Mouse (Mus musculus): ENCODE measurements around the gene Fyn. TPM values are rescaled to one million over a fixed set of nuclear protein-coding genes. Genes with fewer than 3 reads are reported as not detected.

The Fyn gene
- polyA plus RNA-seq (2016; fragmentation: Nextera tagmentation; extraction: Ambion mirVana): 24.3 and 28.9 TPM in 2 replicates

DNA sequence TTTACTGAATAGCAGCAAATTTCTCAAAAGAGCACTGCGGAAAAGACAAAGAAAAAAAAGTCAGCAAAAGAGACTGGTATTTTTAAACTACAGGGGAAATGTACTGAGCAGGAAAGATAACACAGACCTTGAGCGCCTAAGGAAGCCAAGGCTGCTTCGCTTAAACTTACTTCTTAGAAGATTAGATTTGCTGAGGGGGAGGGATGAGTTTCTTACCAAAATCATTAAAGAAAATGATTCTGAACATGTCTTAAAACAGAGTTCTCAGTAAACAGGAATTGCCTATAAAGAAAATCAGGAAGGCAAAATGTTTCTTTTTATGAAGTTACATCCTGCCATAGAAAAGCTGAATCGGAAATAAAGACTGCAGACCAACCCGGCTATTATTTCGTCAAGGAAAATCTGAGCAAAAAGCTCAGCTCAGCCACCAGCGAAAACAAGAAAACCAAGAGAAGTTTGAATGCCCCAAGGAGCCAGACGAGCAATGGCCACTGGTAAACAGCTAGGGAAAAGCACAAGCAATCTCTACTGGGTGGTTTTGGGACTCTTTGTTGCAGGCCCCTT lies at the start of gene Fyn:
Gene Fyn (plus strand): TSS at position 284 of the 564 bp plus-strand sequence.
- no peaks in the 10 kb centered on the region for H3K36me3 ChIP-seq
- no peak for DNase-seq (ENCODE audit: low spot score)
- 45% methylated on average over 8 of the region's 8 CpGs for WGBS
- peak within 1 kb of the TSS; percentile 92 for H3K4me3 ChIP-seq
- H3K4me1 ChIP-seq: peaks cover 40% of the 10 kb centered on the region
- peaks cover 21% of the 10 kb centered on the region for H3K27me3 ChIP-seq (ENCODE audit: low read depth, poor library complexity, severe bottlenecking)
- H3K27ac ChIP-seq (replicated peaks): peak within 1 kb of the TSS; percentile 98
- no peaks in the 10 kb centered on the region for H3K9me3 ChIP-seq (replicated peaks)

GRCm38 (mm10) chr10:39320798-39321622 lies 47.6 kb upstream of the Fyn start:
- 83% methylated on average over 17 of the region's 17 CpGs for WGBS
- no peaks in the 10 kb centered on the region for H3K36me3 ChIP-seq
- H3K4me3 ChIP-seq: no peak overlapping the region
- peak; percentile 24 for DNase-seq (ENCODE audit: low spot score)
- H3K27ac ChIP-seq (replicated peaks): no peak overlapping the region
- no peaks in the 10 kb centered on the region for H3K9me3 ChIP-seq (replicated peaks)
- H3K27me3 ChIP-seq (ENCODE audit: low read depth, poor library complexity, severe bottlenecking): no peaks in the 10 kb centered on the region
- peaks cover 8% of the 10 kb centered on the region; the same call in 1 of the 2 replicates for H3K4me1 ChIP-seq

DNA sequence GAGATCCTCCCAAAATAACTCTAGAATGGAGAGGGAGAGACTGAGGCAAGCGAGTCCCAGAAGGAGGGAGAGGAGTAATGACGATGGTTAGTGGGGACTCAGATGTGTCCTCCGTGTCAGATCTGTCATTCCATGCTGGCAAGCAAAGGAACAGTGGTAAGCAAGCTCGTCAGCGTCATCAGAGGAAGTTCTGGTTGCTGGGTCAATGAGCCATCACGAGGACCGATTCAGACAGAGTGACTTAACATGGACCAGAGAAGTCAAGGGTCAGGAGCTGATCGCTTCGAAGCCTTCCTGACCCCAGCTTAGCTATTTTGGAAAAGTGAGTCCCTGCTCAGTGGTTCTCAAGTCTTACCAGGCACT lies 47.1 kb upstream of the Fyn start:
- WGBS: 88% methylated on average over 9 of the region's 9 CpGs

GRCm38 (mm10) chr10:39322143-39322542 lies 46.5 kb upstream of the Fyn start:
- no peak for DNase-seq (ENCODE audit: low spot score)

More for the DNA sequence above, 47.1 kb upstream of the Fyn start:
- no peaks in the 10 kb centered on the region for H3K9me3 ChIP-seq (replicated peaks)
- no peaks in the 10 kb centered on the region for H3K27me3 ChIP-seq (ENCODE audit: low read depth, poor library complexity, severe bottlenecking)
- H3K36me3 ChIP-seq: no peaks in the 10 kb centered on the region
- H3K4me3 ChIP-seq: no peak overlapping the region
- no peak for DNase-seq (ENCODE audit: low spot score)
- H3K27ac ChIP-seq (replicated peaks): no peak overlapping the region
- H3K4me1 ChIP-seq: peaks cover 8% of the 10 kb centered on the region; the same call in 1 of the 2 replicates

GRCm38 (mm10) chr10:39324291-39324690 lies 44.4 kb upstream of the Fyn start:
- H3K27ac ChIP-seq (replicated peaks): no peak overlapping the region
- no peak for DNase-seq (ENCODE audit: low spot score)
- no peaks in the 10 kb centered on the region for H3K36me3 ChIP-seq
- peaks cover 8% of the 10 kb centered on the region; the same call in 1 of the 2 replicates for H3K4me1 ChIP-seq
- WGBS: 94% methylated on average over 2 of the region's 2 CpGs
- H3K27me3 ChIP-seq (ENCODE audit: low read depth, poor library complexity, severe bottlenecking): no peaks in the 10 kb centered on the region
- H3K9me3 ChIP-seq (replicated peaks): no peaks in the 10 kb centered on the region
- H3K4me3 ChIP-seq: no peak overlapping the region

More at GRCm38 (mm10) chr10:39322143-39322542, 46.5 kb upstream of the Fyn start:
- no peak overlapping the region for H3K4me3 ChIP-seq
- 90% methylated on average over 4 of the region's 4 CpGs for WGBS
- H3K4me1 ChIP-seq: peaks cover 8% of the 10 kb centered on the region; the same call in 1 of the 2 replicates
- no peaks in the 10 kb centered on the region for H3K27me3 ChIP-seq (ENCODE audit: low read depth, poor library complexity, severe bottlenecking)
- H3K27ac ChIP-seq (replicated peaks): no peak overlapping the region
- no peaks in the 10 kb centered on the region for H3K9me3 ChIP-seq (replicated peaks)
- no peaks in the 10 kb centered on the region for H3K36me3 ChIP-seq

GRCm38 (mm10) chr10:39328661-39329060 lies 40.0 kb upstream of the Fyn start:
- DNase-seq (ENCODE audit: low spot score): no peak
- Histone ChIP-seq H3K9me3 (replicated peaks) (peaks cover 12% of the 10 kb centered on the region; the same call in 1 of the 2 replicates), H3K27ac (replicated peaks) (no peak overlapping the region), H3K27me3 (ENCODE audit: low read depth, poor library complexity, severe bottlenecking) (no peaks in the 10 kb centered on the region), H3K4me3 (no peak overlapping the region), H3K36me3 (no peaks in the 10 kb centered on the region), H3K4me1 (no peaks in the 10 kb centered on the region)
- WGBS: 88% methylated on average over 2 of the region's 2 CpGs

GRCm38 (mm10) chr10:39334320-39334719 lies 34.3 kb upstream of the Fyn start:
- H3K4me3 ChIP-seq: no peak overlapping the region
- WGBS: 76% methylated on average over 3 of the region's 3 CpGs
- no peak for DNase-seq (ENCODE audit: low spot score)
- H3K27ac ChIP-seq (replicated peaks): no peak overlapping the region
- H3K36me3 ChIP-seq: no peaks in the 10 kb centered on the region
- no peaks in the 10 kb centered on the region for H3K4me1 ChIP-seq
- H3K9me3 ChIP-seq (replicated peaks): peaks cover 12% of the 10 kb centered on the region; the same call in 1 of the 2 replicates
- no peaks in the 10 kb centered on the region for H3K27me3 ChIP-seq (ENCODE audit: low read depth, poor library complexity, severe bottlenecking)

DNA sequence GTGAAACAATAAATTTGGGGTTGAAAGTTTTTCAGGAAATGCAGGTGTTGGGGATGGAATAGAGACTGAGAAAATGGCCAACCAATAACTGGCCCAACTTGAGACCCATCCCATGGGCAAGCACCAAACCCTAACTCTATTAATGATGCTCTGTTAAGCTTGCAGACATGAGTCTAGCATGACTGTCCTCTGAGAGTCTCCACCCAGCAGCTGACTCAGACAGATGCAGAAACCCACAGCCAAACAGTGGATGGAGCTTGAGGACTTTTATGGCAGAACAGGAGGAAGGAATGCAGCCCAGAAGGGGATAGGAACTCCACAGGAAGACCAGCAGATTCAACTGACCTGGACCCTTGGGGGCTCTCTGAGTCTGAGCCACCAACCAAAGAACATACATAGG lies 32.8 kb upstream of the Fyn start:
- Histone ChIP-seq H3K27ac (replicated peaks) (no peak overlapping the region), H3K4me3 (no peak overlapping the region), H3K36me3 (no peaks in the 10 kb centered on the region), H3K4me1 (no peaks in the 10 kb centered on the region), H3K27me3 (ENCODE audit: low read depth, poor library complexity, severe bottlenecking) (no peaks in the 10 kb centered on the region), H3K9me3 (replicated peaks) (peaks cover 12% of the 10 kb centered on the region; the same call in 1 of the 2 replicates)
- no peak for DNase-seq (ENCODE audit: low spot score)

DNA sequence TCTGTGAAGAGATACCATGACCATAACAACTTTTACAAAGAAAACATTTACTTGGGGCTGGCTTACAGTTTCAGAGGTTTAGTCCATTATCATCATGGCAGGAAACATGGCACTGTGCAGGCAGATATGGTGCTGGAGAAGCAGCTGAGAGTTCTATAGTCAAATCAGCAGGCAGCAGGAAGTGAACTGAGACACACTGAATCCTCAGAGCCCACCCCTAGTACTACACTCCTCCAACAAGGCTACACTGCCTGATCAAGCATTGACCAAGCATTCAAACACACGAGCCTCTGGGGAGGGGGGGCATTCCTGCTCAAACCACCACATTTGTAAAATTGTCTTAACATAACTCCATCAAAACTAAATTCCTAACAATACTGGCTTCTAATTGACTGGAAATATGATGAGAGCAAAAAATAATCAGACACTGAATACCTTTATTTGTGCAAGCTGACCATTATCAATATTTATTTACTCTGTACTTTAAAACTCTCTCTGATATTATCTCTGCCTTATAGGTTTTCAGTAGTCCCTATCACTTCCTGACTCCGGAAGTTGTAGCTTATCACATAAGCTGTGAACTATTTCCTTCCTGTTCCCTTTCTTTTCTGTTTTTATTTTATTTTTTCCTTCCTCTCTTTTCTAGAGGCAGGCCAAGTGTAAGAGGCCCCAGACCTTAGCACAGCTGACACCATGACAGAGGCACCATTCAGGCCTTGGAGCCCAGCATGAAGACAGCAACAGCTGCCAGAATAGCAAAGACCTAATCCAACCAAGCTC lies 29.3 kb upstream of the Fyn start:
- no peak overlapping the region for H3K4me3 ChIP-seq
- H3K27ac ChIP-seq (replicated peaks): no peak overlapping the region
- WGBS: 73% methylated on average over 2 of the region's 2 CpGs
- H3K27me3 ChIP-seq (ENCODE audit: low read depth, poor library complexity, severe bottlenecking): no peaks in the 10 kb centered on the region
- no peaks in the 10 kb centered on the region for H3K9me3 ChIP-seq (replicated peaks)
- no peaks in the 10 kb centered on the region for H3K36me3 ChIP-seq
- no peak for DNase-seq (ENCODE audit: low spot score)
- no peaks in the 10 kb centered on the region for H3K4me1 ChIP-seq

DNA sequence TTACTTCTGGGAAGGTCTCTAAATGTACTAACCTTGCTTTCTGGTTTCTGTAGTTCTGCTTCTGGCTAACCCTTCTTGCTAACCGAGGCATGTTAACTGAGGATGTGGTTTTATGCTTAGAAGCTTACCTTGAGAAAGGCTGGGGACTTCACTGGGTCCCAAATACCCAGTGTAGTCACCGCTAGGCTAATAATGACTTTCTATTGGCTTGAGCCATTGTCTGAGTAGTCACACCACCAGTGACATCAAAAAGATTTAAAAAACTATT lies 28.8 kb upstream of the Fyn start:
- no peaks in the 10 kb centered on the region for H3K27me3 ChIP-seq (ENCODE audit: low read depth, poor library complexity, severe bottlenecking)
- DNase-seq (ENCODE audit: low spot score): no peak
- no peaks in the 10 kb centered on the region for H3K9me3 ChIP-seq (replicated peaks)
- no peaks in the 10 kb centered on the region for H3K4me1 ChIP-seq
- WGBS: 88% methylated on average over 2 of the region's 2 CpGs
- no peak overlapping the region for H3K27ac ChIP-seq (replicated peaks)
- H3K4me3 ChIP-seq: no peak overlapping the region
- H3K36me3 ChIP-seq: no peaks in the 10 kb centered on the region

- H3K4me3 ChIP-seq: no peak overlapping the region
- WGBS: 89% methylated on average over 1 of the region's 1 CpGs
- no peak for DNase-seq (ENCODE audit: low spot score)
Observed at GRCm38 (mm10) chr10:39343551-39343950, 25.1 kb upstream of the Fyn start.

DNA sequence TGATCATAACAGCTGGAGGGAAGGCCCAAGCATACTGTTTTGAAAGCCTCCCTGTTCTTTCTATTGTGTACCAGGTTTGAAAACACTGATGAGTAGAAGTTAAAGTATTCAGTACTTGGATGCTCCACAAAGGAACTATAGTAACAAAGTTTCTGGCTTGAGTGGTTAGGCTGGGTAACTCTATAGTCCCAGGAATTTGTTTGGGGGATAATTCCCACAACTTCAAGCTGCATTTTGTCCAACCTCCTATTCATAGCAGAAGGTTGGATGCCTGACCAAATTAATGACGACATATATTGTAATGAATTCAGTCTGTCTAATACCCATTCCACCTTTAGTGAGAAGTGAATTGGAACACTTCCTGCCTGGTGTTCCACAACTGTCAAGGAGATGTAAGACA lies 22.7 kb upstream of the Fyn start:
- Histone ChIP-seq H3K9me3 (replicated peaks) (no peaks in the 10 kb centered on the region), H3K27ac (replicated peaks) (no peak overlapping the region), H3K4me1 (no peaks in the 10 kb centered on the region), H3K4me3 (no peak overlapping the region), H3K27me3 (ENCODE audit: low read depth, poor library complexity, severe bottlenecking) (no peaks in the 10 kb centered on the region), H3K36me3 (no peaks in the 10 kb centered on the region)
- DNase-seq (ENCODE audit: low spot score): no peak
- 74% methylated on average over 1 of the region's 1 CpGs for WGBS

More at GRCm38 (mm10) chr10:39343551-39343950, 25.1 kb upstream of the Fyn start:
- H3K27ac ChIP-seq (replicated peaks): no peak overlapping the region
- H3K9me3 ChIP-seq (replicated peaks): no peaks in the 10 kb centered on the region
- H3K27me3 ChIP-seq (ENCODE audit: low read depth, poor library complexity, severe bottlenecking): no peaks in the 10 kb centered on the region
- H3K36me3 ChIP-seq: no peaks in the 10 kb centered on the region
- no peaks in the 10 kb centered on the region for H3K4me1 ChIP-seq
